Mouse (Mus musculus): ENCODE results near the gene Junb. TPM values are rescaled to one million over a fixed set of nuclear protein-coding genes. Genes with fewer than 3 reads are reported as not detected.
A peak's percentile ranks its signal among the peaks of the same experiment; 100 is the strongest.

Gene Junb
- polyA plus RNA-seq (2012; rRNA removed) = 19.2 and 20.9 TPM in 2 replicates

DNA sequence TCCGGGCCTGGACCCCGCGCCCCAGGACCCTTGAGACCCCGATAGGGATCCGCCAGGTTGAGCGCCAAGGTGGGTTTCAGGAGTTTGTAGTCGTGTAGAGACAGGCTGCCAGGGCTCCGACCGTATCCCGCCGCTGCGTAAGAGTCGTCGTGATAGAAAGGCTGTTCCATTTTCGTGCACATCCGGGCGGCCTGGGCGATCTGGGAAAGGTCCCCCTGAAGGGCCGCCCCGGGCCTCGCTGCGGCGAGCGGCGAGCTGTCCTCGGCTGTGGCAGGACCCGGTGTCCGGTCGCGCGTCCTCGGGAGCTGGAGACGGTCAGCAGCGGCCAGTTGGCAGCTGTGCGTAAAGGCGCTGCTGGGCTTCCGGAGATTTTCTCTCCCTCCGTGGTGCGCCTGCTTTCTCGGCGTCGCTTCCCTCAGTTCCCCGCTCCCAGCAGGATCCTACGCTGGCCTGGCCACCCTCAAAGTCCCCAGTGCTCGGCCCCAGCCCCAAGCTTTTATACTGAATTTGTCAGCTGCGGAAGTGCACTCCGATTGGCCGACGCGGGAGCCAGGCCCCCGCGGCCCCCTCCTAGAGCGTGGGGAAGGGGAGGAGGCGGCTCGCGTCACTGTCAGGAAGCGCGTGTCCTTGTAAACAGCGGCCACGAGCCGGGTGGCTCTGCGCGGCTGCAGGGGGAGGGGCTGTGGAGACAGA lies at the start of gene Junb:
Gene Junb, minus strand, starts transcription at position 471 of the 693 bp plus-strand sequence.
- peak within 1 kb of the TSS; percentile 96 for H3K27ac ChIP-seq (ENCODE audit: insufficient read depth, low read depth, low read length)
- under 1% methylated on average over 63 of the region's 63 CpGs for WGBS
- DNase-seq = peak; percentile 98

DNA sequence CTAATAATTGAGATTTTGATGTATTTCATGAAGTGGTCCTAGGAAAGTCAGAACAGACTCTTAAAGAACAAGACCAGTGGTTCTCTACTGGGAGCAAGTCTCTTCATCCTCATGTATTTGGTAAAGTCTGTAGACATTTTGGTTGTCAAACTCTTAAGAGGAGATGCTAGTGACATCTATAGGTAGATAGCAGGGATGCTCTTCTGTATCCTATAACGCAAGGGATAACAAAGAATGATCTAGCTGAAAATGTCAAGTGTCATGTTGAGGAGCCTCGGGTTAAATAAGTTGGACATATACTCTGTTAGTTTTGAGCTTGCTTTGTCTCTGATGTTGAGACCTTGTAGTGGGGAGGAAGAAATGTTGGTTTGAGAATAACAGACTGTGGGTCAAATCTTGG lies 49.4 kb upstream of the Junb start:
- H3K27me3 ChIP-seq (replicated peaks; ENCODE audit: control insufficient read depth, insufficient read depth, low read length) = no peaks in the 10 kb centered on the region
- TF ChIP-seq CTCF (conservative IDR thresholded peaks at IDR 0.05; ENCODE audit: insufficient read depth, insufficient read length, low read depth, low read length) (no peak), POLR2A (IDR thresholded peaks at IDR 0.05; ENCODE audit: low read depth, low read length) (no peak)
- H3K4me1 ChIP-seq (ENCODE audit: control insufficient read depth, insufficient read depth, low read length) = peaks cover 34% of the 10 kb centered on the region
- no peaks in the 10 kb centered on the region; the same call in 1 of the 2 replicates for H3K36me3 ChIP-seq (ENCODE audit: control insufficient read depth, insufficient read depth, low read length)
- no peak overlapping the region; the same call in 1 of the 2 replicates for H3K4me3 ChIP-seq (ENCODE audit: insufficient read depth, low read depth, low read length)
- WGBS = 5% methylated on average over 2 of the region's 2 CpGs
- no peak overlapping the region for H3K27ac ChIP-seq (ENCODE audit: insufficient read depth, low read depth, low read length)
- DNase-seq = no peak

More for the DNA sequence above, at the start of gene Junb:
- peaks cover 43% of the 10 kb centered on the region for H3K4me1 ChIP-seq (ENCODE audit: control insufficient read depth, insufficient read depth, low read length)
- peak within 1 kb of the TSS; percentile 43 for H3K4me3 ChIP-seq (ENCODE audit: insufficient read depth, low read depth, low read length)
- H3K27me3 ChIP-seq (replicated peaks; ENCODE audit: control insufficient read depth, insufficient read depth, low read length) = no peaks in the 10 kb centered on the region
- peak; percentile 100 for TF ChIP-seq POLR2A (IDR thresholded peaks at IDR 0.05; ENCODE audit: low read depth, low read length)
- no peak for TF ChIP-seq CTCF (conservative IDR thresholded peaks at IDR 0.05; ENCODE audit: insufficient read depth, insufficient read length, low read depth, low read length)
- no peaks in the 10 kb centered on the region for H3K36me3 ChIP-seq (ENCODE audit: control insufficient read depth, insufficient read depth, low read length)

DNA sequence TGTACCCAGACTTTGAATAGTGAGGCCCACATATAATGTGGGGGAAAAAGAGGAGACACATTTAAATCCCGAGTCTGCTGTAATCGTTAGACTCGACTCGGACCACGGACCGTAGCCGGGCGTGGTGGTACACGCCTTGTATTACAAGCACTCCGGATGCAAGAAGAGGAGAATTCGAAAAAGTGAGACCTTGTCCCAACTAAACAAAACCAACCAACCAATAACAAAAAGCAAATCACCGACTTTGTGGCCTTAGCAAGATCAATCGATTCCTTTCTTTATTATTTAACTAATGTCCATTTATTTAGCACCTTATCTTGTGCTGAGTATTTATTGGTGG lies 49.0 kb upstream of the Junb start:
- Histone ChIP-seq H3K27me3 (replicated peaks; ENCODE audit: control insufficient read depth, insufficient read depth, low read length) (no peaks in the 10 kb centered on the region), H3K4me1 (ENCODE audit: control insufficient read depth, insufficient read depth, low read length) (peaks cover 32% of the 10 kb centered on the region), H3K36me3 (ENCODE audit: control insufficient read depth, insufficient read depth, low read length) (no peaks in the 10 kb centered on the region; the same call in 1 of the 2 replicates), H3K4me3 (ENCODE audit: insufficient read depth, low read depth, low read length) (peak overlapping the region; percentile 91), H3K27ac (ENCODE audit: insufficient read depth, low read depth, low read length) (peak overlapping the region; percentile 48; the same call in 1 of the 2 replicates)
- under 1% methylated on average over 13 of the region's 13 CpGs for WGBS
- DNase-seq = no peak
- TF ChIP-seq POLR2A (IDR thresholded peaks at IDR 0.05; ENCODE audit: low read depth, low read length) (no peak), CTCF (conservative IDR thresholded peaks at IDR 0.05; ENCODE audit: insufficient read depth, insufficient read length, low read depth, low read length) (no peak)

DNA sequence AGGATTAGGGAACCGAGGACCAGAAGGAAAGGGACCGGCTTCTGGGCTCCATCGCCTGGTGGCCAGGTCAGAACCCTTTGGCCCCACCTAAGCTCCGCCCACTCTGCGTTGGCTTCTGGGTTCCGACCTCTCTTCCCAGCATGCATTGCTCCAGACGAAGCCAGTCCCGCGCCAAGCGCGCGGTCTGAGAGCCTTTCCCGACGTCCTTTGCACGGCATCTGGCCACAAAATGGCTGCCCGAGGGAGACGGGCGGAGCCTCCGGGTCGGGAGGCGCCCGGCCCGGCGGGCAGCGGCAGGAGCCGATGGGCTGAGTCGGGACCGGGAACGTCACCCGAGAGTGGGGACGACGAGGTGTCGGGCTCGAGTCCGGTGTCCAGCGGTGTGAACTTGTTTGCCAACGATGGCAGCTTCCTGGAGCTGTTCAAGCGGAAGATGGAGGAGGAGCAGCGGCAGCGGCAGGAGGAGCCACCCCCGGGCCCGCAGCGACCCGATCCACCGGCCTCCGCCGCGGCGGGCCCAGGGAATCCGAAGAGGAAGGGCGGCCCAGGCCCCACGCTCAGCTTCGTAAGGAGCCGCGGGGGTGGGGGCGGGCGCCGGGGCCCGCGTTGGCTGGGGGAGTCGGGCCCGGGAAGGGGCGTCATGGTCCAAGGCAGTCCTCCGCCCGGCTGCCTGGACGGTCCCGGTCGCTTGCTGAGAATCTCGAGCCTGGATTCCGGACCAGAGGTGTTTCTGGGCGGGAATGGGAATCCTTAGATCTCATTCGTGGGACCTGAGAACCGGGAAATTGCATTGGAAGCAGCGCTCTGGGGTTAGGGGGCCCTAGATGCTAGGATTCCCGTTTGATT lies 48.4 kb upstream of the Junb start, which contains the start of gene Trir:
Gene Trir, plus strand, starts transcription at position 154 of the 846 bp plus-strand sequence.
- under 1% methylated on average over 73 of the region's 75 CpGs for whole genome bisulfite sequencing
- no peaks in the 10 kb centered on the region; the same call in 1 of the 2 replicates for H3K36me3 ChIP-seq (ENCODE audit: control insufficient read depth, insufficient read depth, low read length)
- DNase-seq = peak; percentile 99
- H3K27ac ChIP-seq (ENCODE audit: insufficient read depth, low read depth, low read length) = peak within 1 kb of the TSS; percentile 95
- H3K4me1 ChIP-seq (ENCODE audit: control insufficient read depth, insufficient read depth, low read length) = peaks cover 29% of the 10 kb centered on the region
- peak within 1 kb of the TSS; percentile 91 for H3K4me3 ChIP-seq (ENCODE audit: insufficient read depth, low read depth, low read length)
- TF ChIP-seq CTCF (conservative IDR thresholded peaks at IDR 0.05; ENCODE audit: insufficient read depth, insufficient read length, low read depth, low read length) (0 out of 2 replicates have a peak, but pooled peaks have one; percentile 11), POLR2A (IDR thresholded peaks at IDR 0.05; ENCODE audit: low read depth, low read length) (peak; percentile 84)
- no peaks in the 10 kb centered on the region for H3K27me3 ChIP-seq (replicated peaks; ENCODE audit: control insufficient read depth, insufficient read depth, low read length)

DNA sequence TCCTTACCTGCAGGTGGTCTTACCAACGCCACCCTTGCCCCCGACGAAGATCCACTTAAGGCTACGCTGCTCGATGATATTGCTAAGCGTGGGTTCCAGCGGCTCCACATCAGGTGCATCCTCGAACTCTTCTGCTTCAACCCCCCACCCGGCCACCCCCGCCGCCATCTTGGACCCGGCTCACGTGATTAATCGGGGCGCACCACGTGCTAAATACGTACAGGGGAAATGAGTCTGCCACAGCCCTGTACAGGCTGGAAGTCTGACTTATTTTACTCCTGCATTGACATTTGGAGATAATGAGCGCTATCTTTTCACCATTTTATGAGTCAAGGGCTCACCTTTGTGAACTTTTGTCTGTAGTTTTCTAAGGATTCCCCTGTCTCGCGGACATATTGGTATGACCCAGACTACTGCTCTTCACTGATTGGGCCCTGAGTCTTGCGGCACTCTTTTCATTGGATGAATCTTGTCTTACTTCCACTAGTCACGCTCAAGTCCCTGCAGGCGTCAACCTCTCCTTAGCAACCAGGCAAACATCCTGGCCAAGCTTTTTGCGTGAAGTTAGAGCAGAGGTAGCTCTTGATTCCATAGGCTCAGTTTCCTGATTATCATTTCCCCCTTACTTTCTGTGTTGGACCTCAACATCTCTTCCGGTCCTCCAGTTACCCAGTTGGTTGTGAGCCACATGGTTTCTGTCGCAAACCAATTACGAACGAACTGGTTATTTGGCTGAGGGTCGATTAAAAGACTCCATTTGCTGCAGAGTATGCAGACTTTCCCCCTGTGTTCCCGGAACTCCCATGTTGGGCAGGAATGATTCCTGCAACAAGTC lies 46.8 kb upstream of the Junb start, which contains the start of gene Asna1:
Gene Asna1, minus strand, starts transcription at position 184 of the 835 bp plus-strand sequence.
- Histone ChIP-seq H3K4me1 (ENCODE audit: control insufficient read depth, insufficient read depth, low read length) (peaks cover 23% of the 10 kb centered on the region), H3K36me3 (ENCODE audit: control insufficient read depth, insufficient read depth, low read length) (no peaks in the 10 kb centered on the region; the same call in 1 of the 2 replicates), H3K4me3 (ENCODE audit: insufficient read depth, low read depth, low read length) (peak within 1 kb of the TSS; percentile 96), H3K27me3 (replicated peaks; ENCODE audit: control insufficient read depth, insufficient read depth, low read length) (no peaks in the 10 kb centered on the region), H3K27ac (ENCODE audit: insufficient read depth, low read depth, low read length) (peak within 1 kb of the TSS; percentile 97)
- peak; percentile 95 for DNase-seq
- TF ChIP-seq POLR2A (IDR thresholded peaks at IDR 0.05; ENCODE audit: low read depth, low read length) (peak; percentile 25), CTCF (conservative IDR thresholded peaks at IDR 0.05; ENCODE audit: insufficient read depth, insufficient read length, low read depth, low read length) (no peak)
- WGBS = 2% methylated on average over 30 of the region's 30 CpGs

DNA sequence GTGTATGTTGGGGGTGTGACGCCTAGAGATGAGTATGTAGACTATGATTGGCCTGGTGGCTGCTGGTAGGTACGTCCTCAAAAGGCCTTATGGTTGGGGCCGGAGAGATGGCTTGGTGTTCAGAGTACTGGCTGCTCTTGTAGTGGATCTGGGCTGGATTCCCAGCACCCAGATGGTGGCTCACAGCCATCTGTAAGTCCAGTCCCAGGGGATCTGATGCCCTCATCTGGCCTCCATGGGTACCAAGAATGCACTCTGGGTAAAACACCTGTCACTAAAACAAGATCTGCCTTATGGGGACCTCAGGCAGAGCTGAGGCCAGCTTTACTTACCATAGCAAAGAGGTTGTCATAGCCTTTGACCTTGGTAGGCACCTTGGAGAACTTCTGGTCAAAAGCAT lies 45.3 kb upstream of the Junb start:
- DNase-seq = no peak
- WGBS = 93% methylated on average over 3 of the region's 3 CpGs
- Histone ChIP-seq H3K27ac (ENCODE audit: insufficient read depth, low read depth, low read length) (no peak overlapping the region), H3K4me1 (ENCODE audit: control insufficient read depth, insufficient read depth, low read length) (peaks cover 19% of the 10 kb centered on the region), H3K36me3 (ENCODE audit: control insufficient read depth, insufficient read depth, low read length) (no peaks in the 10 kb centered on the region; the same call in 1 of the 2 replicates), H3K4me3 (ENCODE audit: insufficient read depth, low read depth, low read length) (0 out of 2 replicates have a peak overlapping the region, but pooled peaks have one; percentile 96), H3K27me3 (replicated peaks; ENCODE audit: control insufficient read depth, insufficient read depth, low read length) (no peaks in the 10 kb centered on the region)
- TF ChIP-seq POLR2A (IDR thresholded peaks at IDR 0.05; ENCODE audit: low read depth, low read length) (no peak), CTCF (conservative IDR thresholded peaks at IDR 0.05; ENCODE audit: insufficient read depth, insufficient read length, low read depth, low read length) (no peak)
